Mouse (Mus musculus): ENCODE data around the gene Klk4.

DNA sequence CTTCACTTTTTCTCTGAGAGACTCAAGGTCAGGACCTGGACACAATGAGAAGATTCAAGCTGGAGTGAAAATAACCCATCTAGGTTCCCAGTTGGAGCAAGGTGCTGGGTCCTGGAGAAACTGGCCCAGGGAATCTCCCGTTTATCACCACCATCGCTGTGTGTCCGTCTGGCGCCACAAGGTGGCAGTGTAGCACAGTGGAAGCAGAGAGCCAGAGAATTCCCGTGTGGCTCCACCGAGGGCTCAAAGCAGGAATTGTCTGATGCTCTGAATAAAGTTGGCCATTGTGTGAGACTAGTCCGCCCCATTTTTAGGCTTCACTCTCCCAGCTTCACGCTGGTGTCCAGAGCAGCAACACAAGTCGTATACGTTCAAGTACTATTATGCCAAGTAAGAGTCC is 7.7 kb upstream of the Klk4 start:
- TF ChIP-seq TAL1 (IDR thresholded peaks at IDR 0.05; ENCODE audit: low read length) (no peak), GATA1 (IDR thresholded peaks at IDR 0.05; ENCODE audit: low read length) (no peak)

All from erythroblast, embryonic 14.5 days (primary cell).